Mouse (Mus musculus) mouse embryonic stem cell (cell line): Measurements from ENCODE around the gene Klf13.

Experiments used
- in situ Hi-C, 2 experiments: fragments of 300-500 bp; cut with MboI; formaldehyde crosslinking; loops; 1 replicate in 1 of 2; 3 replicates in 1 of 2; pipeline ENCODE4 v1.14.3; 2019 to 2020; ENCODE audit warnings: low sequenced_read_pairs in 2 of 2, low pct_unique_long_range_greater_than_20kb in 1 of 2, mixed read lengths in 1 of 2; ENCODE audit not compliant: unreplicated experiment in 1 of 2

The Klf13 gene

DNA sequence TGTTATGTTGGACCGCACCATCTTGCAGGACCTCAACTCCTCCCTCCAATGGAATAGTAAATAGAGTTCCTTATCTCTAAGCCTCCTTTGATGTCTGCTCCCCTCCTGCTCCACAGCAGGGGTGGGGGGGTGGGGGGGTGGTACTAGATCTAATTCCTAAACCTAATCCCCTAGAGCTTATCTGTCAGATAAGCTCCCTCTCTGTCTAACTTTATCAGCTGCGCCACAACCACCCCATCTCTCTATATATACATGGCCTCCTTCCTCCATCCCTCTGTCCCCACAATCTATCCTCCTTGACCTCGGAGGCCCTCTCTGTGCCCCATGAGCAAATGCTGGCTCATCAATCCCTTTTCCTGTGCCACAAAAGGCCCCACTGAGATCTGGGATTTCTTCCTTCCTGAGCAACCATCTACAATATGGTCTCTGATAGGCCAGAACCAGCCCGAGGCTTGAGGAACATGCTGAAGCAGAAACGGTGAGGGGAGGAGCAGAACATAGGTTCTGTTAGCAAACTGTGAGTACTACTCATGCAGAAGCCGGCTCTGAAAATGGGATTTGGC is 70.3 kb downstream of the Klf13 start:
- in situ Hi-C loops = loop anchor here in 1 of 2 experiments (25.0 kb wide), 1 partner anchor 294 kb away; the partner anchor contains the start of gene Trpm1

DNA sequence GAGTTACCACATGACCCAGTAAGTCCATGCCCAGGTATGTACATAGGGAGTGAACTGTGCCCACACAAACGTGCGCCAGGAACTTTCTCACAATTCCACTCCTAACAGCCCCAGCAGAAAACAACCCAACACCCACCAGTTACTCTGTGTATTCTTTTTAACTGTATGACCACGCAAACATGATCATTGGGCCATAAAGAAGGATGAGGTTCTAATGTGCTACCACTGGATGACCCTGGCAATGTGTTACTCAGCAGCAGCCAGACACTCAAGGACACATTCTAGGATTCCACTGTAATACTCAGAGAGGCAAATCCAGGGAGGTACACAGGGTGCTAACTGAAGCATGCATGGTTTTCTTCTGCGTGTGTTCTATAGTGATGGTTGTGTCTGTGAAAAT is 72.8 kb downstream of the Klf13 start:
- in situ Hi-C loops = loop anchor here in 1 of 2 experiments (25.0 kb wide), 1 partner anchor 296 kb away; the partner anchor contains the start of gene Trpm1

DNA sequence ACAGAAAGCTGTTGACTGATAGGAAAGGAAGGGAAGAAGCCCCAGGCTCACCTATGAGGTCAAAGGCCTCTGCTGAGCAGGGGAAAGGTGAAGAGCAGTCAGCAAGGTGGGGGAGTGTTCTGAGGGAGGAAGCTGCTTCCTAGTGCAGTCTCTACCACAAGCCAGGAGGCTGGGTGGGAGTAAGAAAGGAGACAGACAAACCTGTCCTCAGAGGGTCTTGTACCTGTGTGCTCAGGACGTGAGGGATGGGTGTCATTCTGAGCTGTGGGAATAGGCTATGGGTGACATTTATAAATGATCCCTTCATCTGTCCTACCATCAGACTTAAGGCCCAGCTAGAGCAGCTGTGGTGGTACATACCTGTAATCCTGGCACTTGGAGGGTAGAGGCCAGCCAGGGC is 75.7 kb downstream of the Klf13 start:
- in situ Hi-C loops = loop anchor here in 1 of 2 experiments (25.0 kb wide), 1 partner anchor 299 kb away; the partner anchor contains the start of gene Trpm1

DNA sequence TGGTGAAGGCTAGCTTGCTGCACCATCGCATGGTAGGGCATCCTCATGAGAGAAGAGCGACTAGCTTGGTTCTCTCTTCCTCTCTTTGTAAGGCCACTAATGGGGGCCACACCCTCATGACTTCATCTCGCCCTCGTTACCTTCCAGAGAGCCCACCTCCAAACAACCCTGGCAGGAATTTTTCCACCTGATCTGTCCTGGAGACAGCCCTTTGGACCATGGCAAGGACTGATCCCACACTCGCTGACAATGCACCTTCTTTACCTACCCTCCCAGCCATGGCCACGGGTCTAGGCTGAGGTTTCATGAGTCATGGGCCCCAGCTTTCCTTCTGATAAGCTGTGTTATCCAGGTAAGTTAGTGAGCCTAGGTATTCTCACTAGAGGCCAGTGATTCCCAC is 77.6 kb downstream of the Klf13 start:
- in situ Hi-C loops = loop anchor here in 1 of 2 experiments (25.0 kb wide), 1 partner anchor 301 kb away; the partner anchor contains the start of gene Trpm1

DNA sequence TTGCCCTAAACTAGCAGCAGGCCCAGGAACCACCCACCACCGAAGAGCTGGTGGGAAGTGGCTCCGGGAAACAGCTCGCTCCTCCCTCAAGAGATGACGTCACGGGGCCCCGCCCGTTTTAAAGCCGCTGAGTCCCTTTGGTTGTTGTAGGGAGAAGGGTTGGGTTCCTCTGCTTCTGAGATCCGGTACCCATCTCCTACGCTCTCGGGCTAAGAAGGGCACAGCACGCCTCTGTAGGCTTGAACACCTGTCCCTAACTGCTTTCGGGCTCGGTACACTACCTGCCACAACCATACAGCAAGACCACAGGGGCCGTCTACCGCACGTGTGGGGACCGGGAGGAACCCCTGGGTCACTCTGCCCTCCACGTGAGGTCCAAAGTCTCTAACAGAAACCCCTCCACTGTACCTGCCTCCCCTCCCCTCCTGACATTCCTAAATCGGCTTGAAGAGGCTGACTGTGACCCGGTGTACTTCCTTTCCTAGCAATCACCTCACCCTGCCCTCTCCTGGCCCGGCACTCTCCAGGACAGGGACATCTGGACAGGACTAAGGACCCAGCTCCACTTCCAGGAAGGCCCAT is 80.1 kb downstream of the Klf13 start:
- in situ Hi-C loops = loop anchor here in 1 of 2 experiments (25.0 kb wide), 1 partner anchor 304 kb away; the partner anchor contains the start of gene Trpm1

DNA sequence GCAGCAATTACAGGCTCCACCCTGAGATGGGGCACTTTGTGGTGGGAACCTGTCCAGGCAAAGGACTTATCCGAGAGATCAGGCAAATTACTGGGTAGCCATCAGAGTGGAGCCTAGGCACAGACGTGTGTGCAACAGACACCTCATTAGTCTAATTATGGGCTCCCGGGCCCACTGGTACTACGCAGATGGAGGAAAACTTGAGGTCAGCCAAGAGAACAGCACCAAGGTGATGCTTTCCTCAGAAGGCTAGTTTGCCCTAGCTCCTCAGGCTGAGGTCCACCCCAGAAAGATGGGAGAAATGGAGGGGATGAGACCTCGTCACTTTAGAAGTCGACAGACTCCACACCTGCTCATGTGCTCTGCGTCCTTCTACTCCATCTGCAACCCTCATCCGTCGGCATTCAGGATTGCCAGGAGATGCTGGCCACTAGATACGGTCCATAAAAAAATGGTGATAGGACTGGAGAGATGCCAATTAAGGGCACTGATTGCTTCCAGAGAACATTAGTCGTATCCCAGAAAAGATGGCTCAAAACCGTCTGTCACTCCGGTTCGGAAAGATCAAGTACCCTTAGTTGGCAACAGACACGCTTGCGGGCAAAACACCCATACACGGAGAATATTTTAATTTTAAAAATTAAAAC is 80.8 kb downstream of the Klf13 start:
- in situ Hi-C loops = loop anchor here in 1 of 2 experiments (25.0 kb wide), 1 partner anchor 304 kb away; the partner anchor contains the start of gene Trpm1

DNA sequence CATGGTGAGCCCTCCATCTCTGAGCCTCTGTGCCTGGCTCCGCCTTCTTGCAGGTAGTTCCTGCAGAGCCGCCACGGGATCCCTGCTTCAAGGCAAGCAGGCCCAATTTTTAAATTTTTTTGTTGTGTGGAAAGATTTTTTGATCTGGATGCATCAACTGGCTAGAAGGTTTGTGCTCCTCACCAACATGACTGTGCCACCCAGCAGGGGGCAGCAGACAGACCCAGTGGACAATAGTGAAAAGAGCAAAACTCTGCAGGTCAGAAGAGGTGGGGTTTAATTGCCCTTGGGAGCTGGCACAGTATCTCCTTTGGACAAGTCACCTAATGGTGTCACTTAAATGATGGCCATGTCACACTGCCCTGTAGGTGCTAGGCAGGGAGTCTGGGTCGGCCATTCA is 83.4 kb downstream of the Klf13 start:
- in situ Hi-C loops = loop anchor here in 1 of 2 experiments (25.0 kb wide), 1 partner anchor 307 kb away; the partner anchor contains the start of gene Trpm1

DNA sequence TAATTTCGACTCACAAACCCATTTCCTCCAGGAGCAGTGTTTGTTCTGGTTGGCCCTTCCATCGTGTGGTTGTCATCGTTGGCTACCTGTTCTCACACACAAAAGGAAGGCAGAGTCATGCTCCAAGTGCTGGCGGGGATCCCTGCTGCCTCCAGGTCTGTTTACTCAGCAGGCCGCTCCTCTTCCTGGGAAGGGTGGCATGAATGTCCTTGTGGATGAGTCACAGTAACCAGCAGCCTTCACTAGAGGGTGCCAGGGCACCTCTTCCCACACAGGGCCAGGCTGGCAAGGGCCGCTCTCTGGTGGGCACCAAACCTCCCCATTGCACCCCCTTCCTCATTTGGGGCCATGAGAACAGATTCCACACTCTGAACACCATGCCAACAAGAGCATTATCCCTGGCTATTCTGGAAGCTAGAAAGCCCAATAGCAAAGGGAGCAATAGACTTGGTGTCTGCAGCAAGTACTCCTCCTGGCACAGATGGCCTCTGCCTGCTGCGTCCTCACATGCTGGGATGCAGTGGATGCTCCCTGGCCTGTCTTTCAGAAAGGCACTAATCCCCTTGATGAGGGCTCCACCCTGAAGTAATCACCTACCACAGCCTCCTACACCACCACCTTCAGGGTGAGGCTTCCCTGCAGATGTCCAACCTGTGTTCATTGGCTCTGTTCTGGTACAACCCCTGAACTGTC is 86.7 kb downstream of the Klf13 start:
- in situ Hi-C loops = loop anchor here in 1 of 2 experiments (25.0 kb wide), 1 partner anchor 310 kb away; the partner anchor contains the start of gene Trpm1
